Mouse (Mus musculus) heart, postnatal 0 days (tissue): ENCODE data around the gene Fam129b.

Experiments
- CTCF ChIP-seq: IDR thresholded peaks from 2 replicates; pipeline ENCODE4 v1.5.1; 2016; ENCODE audit warnings: antibody characterized with exemption, control low read depth, low read depth
- EP300 ChIP-seq: IDR thresholded peaks from 2 replicates; pipeline ENCODE4 v1.6.1; 2016; ENCODE audit warnings: antibody characterized with exemption, low read depth

DNA sequence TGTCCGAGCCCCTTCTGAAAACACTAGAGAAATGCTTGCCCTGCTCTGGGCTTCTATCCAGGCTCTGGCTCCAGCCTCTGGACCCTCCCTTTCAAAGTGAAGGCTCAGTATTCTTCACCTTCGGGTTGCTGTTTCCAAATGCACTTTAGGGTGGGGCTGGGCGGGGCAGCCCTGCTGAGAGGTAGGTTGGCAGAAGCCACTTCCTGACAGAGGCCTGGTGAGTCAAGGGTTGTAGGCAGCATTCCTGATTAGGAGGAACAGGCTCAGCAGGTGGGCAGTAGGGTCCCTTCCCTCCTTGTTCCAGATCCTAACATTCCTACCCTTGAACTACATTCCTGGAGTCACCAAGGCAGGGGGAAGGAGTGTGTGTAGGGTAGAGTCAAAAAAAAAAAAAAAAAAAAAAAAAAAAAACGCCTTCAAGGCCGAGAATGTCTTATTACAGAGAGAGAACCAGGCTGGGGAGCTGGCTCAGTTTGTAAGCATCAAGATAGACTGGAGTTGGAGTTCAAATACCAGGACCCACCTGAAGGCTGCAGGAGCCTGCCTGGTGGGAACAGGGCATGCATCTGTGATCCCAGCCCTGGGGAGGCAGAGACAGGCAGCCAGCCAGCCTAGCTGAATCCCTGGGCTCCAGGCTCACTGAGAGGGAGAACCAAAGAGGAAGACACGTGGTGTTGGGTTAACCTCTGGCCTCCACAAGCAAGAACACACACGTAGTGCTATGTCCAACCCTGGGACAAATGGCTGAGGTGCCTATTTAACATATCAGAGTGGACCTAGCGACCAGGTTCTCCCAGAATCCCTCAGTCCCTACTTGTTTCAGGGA lies 5.4 kb upstream of the Fam129b start:
- TF ChIP-seq CTCF: no peak
- no peak for TF ChIP-seq EP300
